18 mouse cellular contexts compared by ENCODE assay signal in the genomic region with DNA sequence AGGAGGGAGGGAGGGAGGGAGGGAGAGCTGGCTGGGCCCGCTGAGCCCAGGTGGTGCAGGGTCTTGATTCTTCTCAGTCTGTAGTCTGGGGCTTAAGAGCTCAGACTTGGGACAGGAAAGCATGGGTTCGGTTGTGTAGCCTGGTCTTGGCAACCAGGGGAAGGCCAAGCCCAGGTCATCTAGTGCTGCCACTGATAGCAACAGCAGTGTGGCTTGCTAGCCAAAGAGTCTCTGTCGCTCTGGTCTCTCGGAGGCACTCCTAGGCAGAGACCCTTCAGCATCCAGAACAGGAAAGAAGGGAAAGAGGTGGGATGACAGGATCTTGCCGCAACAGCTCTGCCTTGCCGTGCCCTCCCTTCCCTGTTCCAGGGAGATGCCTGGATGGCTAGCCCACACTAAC. TPM values are rescaled to one million over a fixed set of nuclear protein-coding genes. Genes with fewer than 3 reads are reported as not detected.
DNase-seq lines count a peak whose midpoint lies in the region; ATAC-seq and TF ChIP-seq lines count a peak whose summit lies in the region.
"Had no signal": no experiment of that assay in that cellular context is flagged by ENCODE, and none has a peak within 500 bp of the region (broad histone marks: within the 10 kb centered on the region; RNA-seq: fewer than 3 reads in every experiment).

No protein-coding gene starts in this region.

- intact Hi-C loops in heart, adult 2 months (cut with DNase I) = no loop called here
- intact Hi-C loops in heart, postnatal 14 days (cut with DNase I) = no loop called here

- peak overlapping the region; percentile 7; the same call in 1 of the 2 replicates for H3K9ac ChIP-seq in heart, adult 2 months (ENCODE audit: low read depth, low read length)
- H3K9ac ChIP-seq: hindbrain, embryonic 14.5 days; limb, embryonic 12.5 days; liver, embryonic 13.5 days; lung, embryonic 14.5 days had no signal

- ATAC-seq in megakaryocyte, adult 5-6 weeks (ENCODE audit: poor library complexity, severe bottlenecking) = no peak

- no peaks in the 10 kb centered on the region for H3K9me3 ChIP-seq in megakaryocyte, embryonic 14.5 days
- H3K9me3 ChIP-seq: limb, embryonic 12.5 days; liver, embryonic 13.5 days; midbrain, embryonic 10.5 days had no signal

- H3K4me3 ChIP-seq in heart, adult 2 months = no peak overlapping the region
- H3K4me3 ChIP-seq in kidney, adult 2 months (ENCODE audit: insufficient read depth, low read depth, low read length) = no peak overlapping the region
- H3K4me3 ChIP-seq in megakaryocyte, embryonic 14.5 days (replicated peaks) = peak overlapping the region; percentile 80
- H3K4me3 ChIP-seq: limb, embryonic 12.5 days; liver, embryonic 13.5 days; midbrain, embryonic 10.5 days had no signal

- no peak for TF ChIP-seq EP300 in heart, adult 2 months (IDR thresholded peaks at IDR 0.05; ENCODE audit: insufficient read depth, low read depth, low read length)

- H3K4me1 ChIP-seq in heart, adult 2 months (ENCODE audit: control insufficient read depth, insufficient read depth, low read length) = peaks cover 39% of the 10 kb centered on the region
- peaks cover 42% of the 10 kb centered on the region for H3K4me1 ChIP-seq in kidney, adult 2 months (ENCODE audit: control insufficient read depth, insufficient read depth, low read length)
- peaks cover 91% of the 10 kb centered on the region for H3K4me1 ChIP-seq in megakaryocyte, embryonic 14.5 days

- H3K36me3 ChIP-seq in heart, adult 2 months (ENCODE audit: control insufficient read depth, insufficient read depth, low read length) = no peaks in the 10 kb centered on the region
- no peaks in the 10 kb centered on the region for H3K36me3 ChIP-seq in kidney, adult 2 months (ENCODE audit: control insufficient read depth, insufficient read depth, low read length)
- peaks cover 53% of the 10 kb centered on the region for H3K36me3 ChIP-seq in megakaryocyte, embryonic 14.5 days (replicated peaks; ENCODE audit: low read length)
- H3K36me3 ChIP-seq: liver, embryonic 13.5 days; midbrain, embryonic 10.5 days had no signal

- peaks cover 4% of the 10 kb centered on the region for H3K79me2 ChIP-seq in heart, adult 2 months (replicated peaks; ENCODE audit: control insufficient read depth, insufficient read depth, low read length)

- H3K27me3 ChIP-seq in heart, adult 2 months (ENCODE audit: control insufficient read depth, insufficient read depth, low read length) = no peaks in the 10 kb centered on the region
- no peaks in the 10 kb centered on the region for H3K27me3 ChIP-seq in kidney, adult 2 months (replicated peaks; ENCODE audit: control insufficient read depth, insufficient read depth, low read length)
- no peaks in the 10 kb centered on the region for H3K27me3 ChIP-seq in megakaryocyte, embryonic 14.5 days (replicated peaks)
- H3K27me3 ChIP-seq: limb, embryonic 12.5 days had no signal

- peak in 1 of 2 experiments; percentile 33 for DNase-seq in heart, adult 2 months
- DNase-seq in heart, postnatal 14 days = no peak
- DNase-seq in kidney, adult 2 months = no peak
- DNase-seq in kidney, postnatal 25 days = no peak
- DNase-seq in thymus, postnatal 4 days = no peak
- DNase-seq: adrenal gland, postnatal 25 days; B cell, adult 2 months; cerebellum, adult 11 months; gastrocnemius, postnatal 10 days; layer of hippocampus, adult 9-11 months; liver, embryonic 13.5 days; lung, embryonic 14.5 days; thymus, postnatal 36 days had no signal

- peak overlapping the region; percentile 47 for H3K27ac ChIP-seq in heart, adult 2 months
- peak overlapping the region; percentile 7 for H3K27ac ChIP-seq in kidney, adult 2 months (ENCODE audit: insufficient read depth, low read depth, low read length)
- H3K27ac ChIP-seq: hindbrain, embryonic 14.5 days; liver, embryonic 13.5 days; midbrain, embryonic 10.5 days had no signal

- no peak for TF ChIP-seq CTCF in heart, adult 2 months (IDR thresholded peaks at IDR 0.05)
- no peak for TF ChIP-seq CTCF in kidney, adult 2 months (conservative IDR thresholded peaks at IDR 0.05; ENCODE audit: insufficient read depth, insufficient read length, low read depth, low read length)

- WGBS in heart, adult 2 months = 17% methylated on average over 6 of the region's 6 CpGs
- 28% methylated on average over 6 of the region's 6 CpGs for WGBS in kidney, adult 2 months

- no peak for TF ChIP-seq POLR2A in heart, adult 2 months (IDR thresholded peaks at IDR 0.05; ENCODE audit: insufficient read depth, low read depth, low read length)
- TF ChIP-seq POLR2A in kidney, adult 2 months (IDR thresholded peaks at IDR 0.05; ENCODE audit: low read depth, low read length) = no peak

RNA-seq across cellular contexts. Expression of gene Dnmt3a, which starts 6.4 kb away (rescaled TPM):
- 10 to 100 TPM; 50.9 to 56.0 TPM for total RNA-seq in heart, adult 2 months (2021)
- 13.6 and 22.4 TPM in 2 replicates for polyA plus RNA-seq in heart, adult 2 months (2012; rRNA removed)
- total RNA-seq in heart, postnatal 14 days (2021) = 100 to 1,000 TPM; 118 to 122 TPM
- polyA plus RNA-seq in kidney, adult 2 months (2012; rRNA removed) = 11.8 and 12.9 TPM in 2 replicates
- polyA plus RNA-seq in megakaryocyte, embryonic 14.5 days (2012; ENCODE audit: insufficient read depth, low replicate concordance) = 27.5 and 30.1 TPM in 2 replicates
- 3.5 and 5.5 TPM in 2 replicates for total RNA-seq in megakaryocyte, adult 5-6 weeks (2015)
- total RNA-seq in megakaryocyte, adult 5-6 weeks (2017) = 5.3 and 13.8 TPM in 2 replicates
